Mouse (Mus musculus) embryonic facial prominence, embryonic 15.5 days (tissue): Measurements from ENCODE around the gene Gm21974. TPM values are rescaled to one million over a fixed set of nuclear protein-coding genes. Genes with fewer than 3 reads are reported as not detected.
"Not testable (repeated sequence)": the region's sequence is repeated elsewhere in the genome, so short reads cannot be mapped to it uniquely, and the experiment has no call there.

Experiments used
- ATAC-seq: fragments of 200-750 bp; cut with Nextera tagmentation; 2 replicates; pipeline ENCODE4 v1.8.0; 2017; ENCODE audit warnings: low read depth, moderate TSS enrichment; ENCODE audit not compliant: insufficient number of reproducible peaks, low FRiP score, low TSS enrichment
- H3K27ac ChIP-seq: fragments of 300-500 bp; sonication (generic); replicated peaks from 2 replicates; pipeline ENCODE4 v1.5.1; 2015; ENCODE audit warnings: mild to moderate bottlenecking, inconsistent platforms
- H3K27me3 ChIP-seq: fragments of 300-500 bp; sonication (generic); 2 replicates; pipeline ENCODE4 v1.6.1; 2015; ENCODE audit warnings: inconsistent platforms
- H3K36me3 ChIP-seq: fragments of 300-500 bp; sonication (generic); 2 replicates; pipeline ENCODE4 v1.6.1; 2015; ENCODE audit warnings: mild to moderate bottlenecking, inconsistent platforms
- H3K4me1 ChIP-seq: fragments of 300-500 bp; sonication (generic); 2 replicates; pipeline ENCODE4 v1.6.1; 2015; ENCODE audit warnings: inconsistent platforms
- H3K4me2 ChIP-seq: fragments of 300-500 bp; sonication (generic); replicated peaks from 2 replicates; pipeline ENCODE4 v1.6.1; 2015; ENCODE audit warnings: mild to moderate bottlenecking, inconsistent platforms
- H3K4me3 ChIP-seq: fragments of 300-500 bp; sonication (generic); replicated peaks from 2 replicates; pipeline ENCODE4 v1.5.1; 2015; ENCODE audit warnings: mild to moderate bottlenecking, inconsistent platforms
- H3K9ac ChIP-seq: fragments of 300-500 bp; sonication (generic); 2 replicates; pipeline ENCODE4 v1.6.1; 2015; ENCODE audit warnings: inconsistent platforms
- H3K9me3 ChIP-seq: fragments of 300-500 bp; sonication (generic); replicated peaks from 2 replicates; pipeline ENCODE4 v1.6.1; 2016; ENCODE audit warnings: inconsistent platforms
- WGBS: fragments of 180-500 bp; shearing (Covaris S2); methylation state at CpG from one replicate; pipeline ENCODE4 v1.1.7; 2015; 5-methylcytosine and 5-hydroxymethylcytosine counted together
- polyA plus RNA-seq: library from polyadenylated mRNA; unstranded; fragments of >200 nt; fragmentation: Nextera tagmentation; extraction: Ambion mirVana; gene quantifications from 2 replicates; pipeline ENCODE4 v1.2.1, GENCODE M21; 2015

Gene Gm21974
- not detected in 2 replicates for polyA plus RNA-seq

- Histone ChIP-seq H3K4me2 (peak within 1 kb of the TSS; percentile 77), H3K9me3 (no peaks in the 10 kb centered on the region), H3K4me3 (peak within 1 kb of the TSS; percentile 69), H3K4me1 (peaks cover 14% of the 10 kb centered on the region), H3K27ac (peak within 1 kb of the TSS; percentile 85), H3K9ac (peak within 1 kb of the TSS; percentile 63), H3K27me3 (no peaks in the 10 kb centered on the region), H3K36me3 (peaks cover 8% of the 10 kb centered on the region; the same call in 1 of the 2 replicates)
- under 1% methylated on average over 26 of the region's 26 CpGs for WGBS
- peak; percentile 94 for ATAC-seq
Observed at GRCm38 (mm10) chr7:127895442-127895841, at the start of gene Gm21974, which contains the start of gene Vkorc1. Gene Gm21974, minus strand, starts transcription at chr7:127895454. Gene Vkorc1, minus strand, starts transcription at chr7:127895617.

GRCm38 (mm10) chr7:127944614-127945013, 49.4 kb upstream of the Gm21974 start:
- H3K9me3 ChIP-seq, result no peaks in the 10 kb centered on the region
- no peaks in the 10 kb centered on the region for H3K36me3 ChIP-seq
- H3K27me3 ChIP-seq, result peaks cover 29% of the 10 kb centered on the region
- WGBS, result 13% methylated on average over 23 of the region's 23 CpGs
- no peak overlapping the region for H3K27ac ChIP-seq
- no peaks in the 10 kb centered on the region for H3K4me1 ChIP-seq
- H3K9ac ChIP-seq, result no peak overlapping the region
- no peak overlapping the region for H3K4me3 ChIP-seq
- ATAC-seq, result no peak; the same call in 1 of the 2 replicates
- peak overlapping the region; percentile 2; the same call in 1 of the 2 replicates for H3K4me2 ChIP-seq

DNA sequence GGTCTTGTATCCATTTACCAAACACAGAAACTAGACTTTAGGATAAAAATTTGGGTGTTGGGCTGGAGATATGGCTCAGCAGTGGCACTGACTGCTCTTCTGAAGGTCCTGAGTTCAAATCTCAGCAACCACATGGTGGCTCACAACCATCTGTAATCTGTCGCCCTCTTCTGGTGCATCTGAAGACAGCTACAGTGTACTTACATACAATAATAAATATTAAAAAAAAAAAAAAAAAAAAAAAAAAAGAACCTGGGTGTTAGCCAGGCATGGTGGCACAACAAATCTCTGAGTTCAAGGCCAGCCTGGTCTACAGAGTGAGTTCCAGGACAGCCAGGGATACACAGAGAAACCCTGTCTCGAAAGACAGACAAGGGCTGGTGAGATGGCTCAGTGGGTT, 46.8 kb upstream of the Gm21974 start:
- H3K9me3 ChIP-seq, H3K36me3 ChIP-seq, ATAC-seq, H3K4me2 ChIP-seq, H3K4me3 ChIP-seq, H3K27ac ChIP-seq, H3K9ac ChIP-seq, H3K4me1 ChIP-seq: not testable (repeated sequence)
- 50% methylated on average over 2 of the region's 2 CpGs for WGBS
- peaks cover 29% of the 10 kb centered on the region for H3K27me3 ChIP-seq

DNA sequence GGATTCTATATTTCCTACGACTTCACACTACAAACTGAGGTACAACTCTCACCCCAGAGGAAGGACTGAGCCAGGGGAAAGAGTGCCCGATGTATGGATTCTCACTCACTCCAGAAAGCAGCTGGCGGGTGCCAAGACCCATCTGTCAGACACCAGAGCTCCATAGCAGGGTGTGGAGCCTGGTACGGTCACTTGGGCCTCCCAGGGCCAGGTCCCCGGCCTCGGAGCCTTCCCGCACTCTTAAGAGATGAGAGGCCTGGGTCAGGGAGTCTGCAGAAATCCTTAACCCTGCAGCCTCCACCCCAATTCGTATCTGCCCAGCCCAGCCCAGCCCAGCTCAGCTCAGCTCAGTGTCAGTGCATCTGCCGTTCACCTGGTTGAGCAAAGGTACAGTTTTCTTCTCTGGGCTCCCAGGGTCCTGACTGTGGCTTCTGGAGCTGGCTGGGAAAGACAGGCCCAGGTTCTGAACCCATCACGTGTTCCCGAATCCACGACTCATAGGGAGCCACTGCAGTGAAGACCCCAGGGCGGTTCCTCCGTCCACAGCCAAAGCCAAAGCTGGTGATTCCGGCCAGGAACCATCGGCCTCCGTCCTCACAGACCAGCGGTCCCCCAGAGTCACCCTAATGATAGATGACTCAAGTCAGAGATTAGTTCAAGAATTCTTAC, 41.1 kb upstream of the Gm21974 start:
- H3K9me3 ChIP-seq, result no peaks in the 10 kb centered on the region
- H3K27me3 ChIP-seq, result no peaks in the 10 kb centered on the region
- peak overlapping the region; percentile 79 for H3K4me3 ChIP-seq
- peak overlapping the region; percentile 82 for H3K27ac ChIP-seq
- no peak for ATAC-seq
- H3K9ac ChIP-seq, result peak overlapping the region; percentile 59; the same call in 1 of the 2 replicates
- WGBS, result 51% methylated on average over 18 of the region's 18 CpGs
- peaks cover 41% of the 10 kb centered on the region for H3K4me1 ChIP-seq
- peak overlapping the region; percentile 90 for H3K4me2 ChIP-seq
- no peaks in the 10 kb centered on the region for H3K36me3 ChIP-seq

DNA sequence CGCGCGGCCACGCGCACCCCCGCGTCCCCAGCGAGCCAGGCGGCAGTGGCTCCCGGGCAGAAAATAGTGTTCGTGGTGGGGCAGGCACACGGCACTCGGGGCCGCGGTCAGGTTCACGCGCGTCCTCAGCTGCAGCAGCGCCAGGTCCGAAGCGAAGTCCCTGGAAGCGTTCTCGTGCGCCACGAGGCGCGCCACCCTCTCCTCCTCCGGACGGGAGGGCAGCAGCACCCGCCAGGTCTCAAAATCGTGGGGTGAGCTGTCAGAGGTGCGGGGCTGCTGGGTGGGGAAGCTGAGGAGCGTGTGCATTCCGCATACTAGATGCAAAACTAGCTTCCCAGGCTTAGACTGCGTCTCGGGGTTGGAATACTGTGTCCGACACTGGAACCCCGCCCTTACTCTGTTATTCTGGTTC, 40.5 kb upstream of the Gm21974 start:
- peak overlapping the region; percentile 90 for H3K4me2 ChIP-seq
- peak; percentile 31 for ATAC-seq
- WGBS, result under 1% methylated on average over 37 of the region's 38 CpGs

GRCm38 (mm10) chr7:127935028-127935722, 39.9 kb upstream of the Gm21974 start:
- 6% methylated on average over 31 of the region's 32 CpGs for WGBS

More for the DNA sequence above, 40.5 kb upstream of the Gm21974 start:
- Histone ChIP-seq H3K9me3 (no peaks in the 10 kb centered on the region), H3K27me3 (no peaks in the 10 kb centered on the region), H3K9ac (peak overlapping the region; percentile 59), H3K4me1 (peaks cover 44% of the 10 kb centered on the region), H3K36me3 (no peaks in the 10 kb centered on the region), H3K27ac (peak overlapping the region; percentile 82), H3K4me3 (peak overlapping the region; percentile 79)

DNA sequence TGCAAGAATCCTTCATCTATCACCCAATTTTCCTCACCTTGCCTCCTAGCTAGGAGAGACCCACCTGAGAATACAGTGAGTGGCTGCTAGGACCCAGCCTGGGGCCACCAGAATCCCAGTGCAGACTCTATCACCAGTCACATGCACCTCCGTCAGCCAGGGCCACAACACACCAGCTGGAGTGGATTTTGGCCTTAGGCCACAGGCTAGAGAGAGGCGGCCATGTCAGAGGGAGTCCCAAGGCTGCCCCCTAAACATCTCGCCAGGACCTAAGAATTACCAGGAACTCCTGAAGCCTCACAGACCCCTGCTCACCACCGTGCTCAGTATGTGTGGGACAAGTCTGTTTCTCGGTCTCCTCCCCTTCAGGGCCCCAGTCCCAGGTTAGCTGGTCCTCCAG, 38.8 kb upstream of the Gm21974 start:
- H3K27ac ChIP-seq, result no peak overlapping the region
- no peak overlapping the region for H3K9ac ChIP-seq
- H3K36me3 ChIP-seq, result no peaks in the 10 kb centered on the region
- H3K4me1 ChIP-seq, result peaks cover 56% of the 10 kb centered on the region
- WGBS, result 77% methylated on average over 5 of the region's 5 CpGs
- H3K27me3 ChIP-seq, result peaks cover 5% of the 10 kb centered on the region
- no peak overlapping the region for H3K4me2 ChIP-seq
- no peaks in the 10 kb centered on the region for H3K9me3 ChIP-seq
- no peak for ATAC-seq
- H3K4me3 ChIP-seq, result no peak overlapping the region

More at GRCm38 (mm10) chr7:127935028-127935722, 39.9 kb upstream of the Gm21974 start:
- ATAC-seq, result peak; percentile 93
- peak overlapping the region; percentile 90 for H3K4me2 ChIP-seq
- H3K9ac ChIP-seq, result peak overlapping the region; percentile 59
- H3K36me3 ChIP-seq, result no peaks in the 10 kb centered on the region
- H3K4me1 ChIP-seq, result peaks cover 46% of the 10 kb centered on the region
- H3K9me3 ChIP-seq, result no peaks in the 10 kb centered on the region
- peak overlapping the region; percentile 82 for H3K27ac ChIP-seq
- H3K27me3 ChIP-seq, result no peaks in the 10 kb centered on the region; the same call in 1 of the 2 replicates
- peak overlapping the region; percentile 79 for H3K4me3 ChIP-seq

- ATAC-seq, result no peak
- peak overlapping the region; percentile 75 for H3K27ac ChIP-seq
- no peak overlapping the region for H3K4me3 ChIP-seq
- 14% methylated on average over 13 of the region's 13 CpGs for WGBS
- H3K36me3 ChIP-seq, result no peaks in the 10 kb centered on the region
- H3K27me3 ChIP-seq, result peaks cover 13% of the 10 kb centered on the region
- no peak overlapping the region for H3K4me2 ChIP-seq
- H3K9me3 ChIP-seq, result no peaks in the 10 kb centered on the region
- H3K4me1 ChIP-seq, result peaks cover 59% of the 10 kb centered on the region
- H3K9ac ChIP-seq, result no peak overlapping the region
Observed at GRCm38 (mm10) chr7:127932273-127933031, 37.2 kb upstream of the Gm21974 start.

- H3K36me3 ChIP-seq, result peaks cover 1% of the 10 kb centered on the region; the same call in 1 of the 2 replicates
- peaks cover 58% of the 10 kb centered on the region for H3K4me1 ChIP-seq
- H3K27ac ChIP-seq, result peak overlapping the region; percentile 75
- WGBS, result 28% methylated on average over 13 of the region's 13 CpGs
- ATAC-seq, result no peak
- H3K4me2 ChIP-seq, result 0 out of 2 replicates have a peak overlapping the region, but pooled peaks have one; percentile 10
- H3K4me3 ChIP-seq, result no peak overlapping the region
- no peak overlapping the region for H3K9ac ChIP-seq
- peaks cover 13% of the 10 kb centered on the region for H3K27me3 ChIP-seq
- no peaks in the 10 kb centered on the region for H3K9me3 ChIP-seq
Observed at GRCm38 (mm10) chr7:127931351-127932135, 36.3 kb upstream of the Gm21974 start.

GRCm38 (mm10) chr7:127930636-127931035, 35.4 kb upstream of the Gm21974 start:
- Histone ChIP-seq H3K27ac (peak overlapping the region; percentile 45; the same call in 1 of the 2 replicates), H3K36me3 (peaks cover 10% of the 10 kb centered on the region), H3K4me2 (no peak overlapping the region), H3K27me3 (peaks cover 13% of the 10 kb centered on the region), H3K4me1 (peaks cover 54% of the 10 kb centered on the region), H3K9ac (no peak overlapping the region), H3K4me3 (no peak overlapping the region), H3K9me3 (no peaks in the 10 kb centered on the region)
- ATAC-seq, result no peak
- 73% methylated on average over 5 of the region's 5 CpGs for WGBS
